Mouse (Mus musculus) MEL (cell line): ENCODE measurements around the gene Rbm43. TPM values are rescaled to one million over a fixed set of nuclear protein-coding genes. Genes with fewer than 3 reads are reported as not detected.

Source experiments
- DNase-seq: peaks from one replicate; pipeline ENCODE4 v3.0.0; 2011; ENCODE audit warnings: low read depth, low spot score
- H3K27ac ChIP-seq: 2 replicates; pipeline ENCODE4 v1.5.1; 2012; ENCODE audit warnings: low read depth, mild to moderate bottlenecking, control low read depth, low read length, moderate library complexity; ENCODE audit not compliant: control insufficient read depth
- H3K27me3 ChIP-seq, 2 experiments: fragments of 150-350 bp in 1 of 2; sonication (generic) in 1 of 2; 2 replicates each; pipeline ENCODE4 v1.6.1; 2012; ENCODE audit warnings: low read length in 2 of 2, mild to moderate bottlenecking in 2 of 2, improper control_type of control experiment in 1 of 2, moderate library complexity in 1 of 2; ENCODE audit not compliant: insufficient read depth in 2 of 2, control insufficient read depth in 1 of 2
- H3K36me3 ChIP-seq, 2 experiments: 2 replicates each; pipeline ENCODE4 v1.6.1; 2012 to 2014; ENCODE audit warnings: low read length in 2 of 2, improper control_type of control experiment in 1 of 2, inconsistent platforms in 1 of 2, mild to moderate bottlenecking in 1 of 2; ENCODE audit not compliant: insufficient read depth in 2 of 2, control insufficient read depth in 1 of 2
- H3K4me1 ChIP-seq, 2 experiments: fragments of 150-350 bp in 1 of 2; sonication (generic) in 1 of 2; 2 replicates each; pipeline ENCODE4 v1.6.1; 2012; ENCODE audit warnings: low read length in 2 of 2, improper control_type of control experiment in 1 of 2, mild to moderate bottlenecking in 1 of 2; ENCODE audit not compliant: insufficient read depth in 2 of 2, control insufficient read depth in 1 of 2
- H3K4me3 ChIP-seq, 2 experiments: fragments of 150-350 bp in 1 of 2; sonication (generic) in 1 of 2; 2 replicates each; pipeline ENCODE4 v1.5.1; 2012; ENCODE audit warnings: low read depth in 2 of 2, low read length in 2 of 2, mild to moderate bottlenecking in 2 of 2, moderate library complexity in 2 of 2, control low read depth in 1 of 2, improper control_type of control experiment in 1 of 2; ENCODE audit not compliant: control insufficient read depth in 1 of 2, insufficient read depth in 1 of 2
- H3K79me2 ChIP-seq: 2 replicates; pipeline ENCODE4 v1.6.1; 2012; ENCODE audit warnings: mild to moderate bottlenecking, low read length, moderate library complexity; ENCODE audit not compliant: control insufficient read depth, poor library complexity, insufficient read depth
- H3K9ac ChIP-seq: 2 replicates; pipeline ENCODE4 v1.6.1; 2012; ENCODE audit warnings: low read depth, mild to moderate bottlenecking, control low read depth, low read length, moderate library complexity; ENCODE audit not compliant: control insufficient read depth, poor library complexity, severe bottlenecking
- H3K9me3 ChIP-seq: fragments of 150-350 bp; sonication (generic); replicated peaks from 2 replicates; pipeline ENCODE4 v1.6.1; 2012; ENCODE audit warnings: mild to moderate bottlenecking, low read length, improper control_type of control experiment, moderate library complexity; ENCODE audit not compliant: insufficient read depth
- BHLHE40 ChIP-seq: IDR thresholded peaks from 2 replicates; pipeline ENCODE4 v1.6.1; 2012; ENCODE audit warnings: low read depth, mild to moderate bottlenecking, inconsistent platforms, low read length, improper control_type of control experiment, borderline replicate concordance
- CHD1 ChIP-seq: IDR thresholded peaks from 2 replicates; pipeline ENCODE4 v1.6.1; 2012; ENCODE audit warnings: low read depth, mild to moderate bottlenecking, inconsistent platforms, low read length, improper control_type of control experiment
- E2F4 ChIP-seq: IDR thresholded peaks from 2 replicates; pipeline ENCODE4 v1.6.1; 2011; ENCODE audit warnings: low read depth, low read length, improper control_type of control experiment, borderline replicate concordance
- ELF1 ChIP-seq: IDR thresholded peaks from 2 replicates; pipeline ENCODE4 v1.6.1; 2014; ENCODE audit warnings: low read depth, mild to moderate bottlenecking, inconsistent platforms, low read length, improper control_type of control experiment, moderate library complexity
- ETS1 ChIP-seq: IDR thresholded peaks from 2 replicates; pipeline ENCODE4 v1.6.1; 2012; ENCODE audit warnings: low read depth, mild to moderate bottlenecking, inconsistent platforms, low read length, improper control_type of control experiment, moderate library complexity
- GABPA ChIP-seq: IDR thresholded peaks from 2 replicates; pipeline ENCODE4 v1.6.1; 2012; ENCODE audit warnings: low read depth, mild to moderate bottlenecking, inconsistent platforms, low read length, improper control_type of control experiment, moderate library complexity
- GATA1 ChIP-seq: IDR thresholded peaks from 2 replicates; pipeline ENCODE4 v1.6.1; 2011; ENCODE audit warnings: low read depth, low read length, improper control_type of control experiment
- MAFK ChIP-seq: IDR thresholded peaks from 2 replicates; pipeline ENCODE4 v1.6.1; 2011; ENCODE audit warnings: low read depth, mild to moderate bottlenecking, low read length, improper control_type of control experiment, borderline replicate concordance
- MYB ChIP-seq: IDR thresholded peaks from 2 replicates; pipeline ENCODE4 v1.6.1; 2011; ENCODE audit warnings: mild to moderate bottlenecking, low read depth, low read length, improper control_type of control experiment
- NRF1 ChIP-seq: IDR thresholded peaks from 2 replicates; pipeline ENCODE4 v1.6.1; 2014; ENCODE audit warnings: low read depth, mild to moderate bottlenecking, inconsistent platforms, low read length, improper control_type of control experiment, moderate library complexity; ENCODE audit not compliant: poor library complexity, insufficient read depth, severe bottlenecking
- POLR2A ChIP-seq, 2 experiments: IDR thresholded peaks; 2 replicates each; pipeline ENCODE4 v1.6.1; 2011 to 2012; ENCODE audit warnings: low read length in 2 of 2, mild to moderate bottlenecking in 2 of 2, control low read depth in 1 of 2, improper control_type of control experiment in 1 of 2, low read depth in 1 of 2, moderate library complexity in 1 of 2; ENCODE audit not compliant: control insufficient read depth in 1 of 2, insufficient read depth in 1 of 2, poor library complexity in 1 of 2
- POLR2AphosphoS2 ChIP-seq: IDR thresholded peaks from 2 replicates; pipeline ENCODE4 v1.6.1; 2011; ENCODE audit warnings: low read length, improper control_type of control experiment
- POLR2AphosphoS5 ChIP-seq: IDR thresholded peaks from 2 replicates; pipeline ENCODE4 v1.6.1; 2012; ENCODE audit warnings: low read depth, borderline replicate concordance, mild to moderate bottlenecking, inconsistent platforms, low read length, moderate library complexity, mixed read lengths
- RAD21 ChIP-seq: IDR thresholded peaks from 2 replicates; pipeline ENCODE4 v1.6.1; 2011; ENCODE audit warnings: mild to moderate bottlenecking, low read depth, low read length, improper control_type of control experiment
- RCOR1 ChIP-seq: IDR thresholded peaks from 2 replicates; pipeline ENCODE4 v1.6.1; 2012; ENCODE audit warnings: low read depth, mild to moderate bottlenecking, inconsistent platforms, low read length, improper control_type of control experiment
- TAL1 ChIP-seq: IDR thresholded peaks from 2 replicates; pipeline ENCODE4 v1.6.1; 2012; ENCODE audit warnings: mild to moderate bottlenecking, inconsistent platforms, low read length, moderate library complexity, mixed read lengths
- TCF12 ChIP-seq: IDR thresholded peaks from 2 replicates; pipeline ENCODE4 v1.6.1; 2014; ENCODE audit warnings: low read depth, mild to moderate bottlenecking, inconsistent platforms, low read length, improper control_type of control experiment, moderate library complexity
- USF2 ChIP-seq, 2 experiments: IDR thresholded peaks; 2 replicates each; pipeline ENCODE4 v1.6.1; 2011 to 2012; ENCODE audit warnings: improper control_type of control experiment in 2 of 2, low read length in 2 of 2, borderline replicate concordance in 1 of 2, inconsistent platforms in 1 of 2, low read depth in 1 of 2, mild to moderate bottlenecking in 1 of 2; ENCODE audit not compliant: insufficient read depth in 1 of 2
- ZC3H11A ChIP-seq: IDR thresholded peaks from 2 replicates; pipeline ENCODE4 v1.6.1; 2012; ENCODE audit warnings: low read depth, mild to moderate bottlenecking, inconsistent platforms, low read length, improper control_type of control experiment
- ZKSCAN1 ChIP-seq: IDR thresholded peaks from 2 replicates; pipeline ENCODE4 v1.6.1; 2012; ENCODE audit warnings: low read depth, mild to moderate bottlenecking, inconsistent platforms, low read length, improper control_type of control experiment, moderate library complexity
- polyA plus RNA-seq, 2 experiments: library from polyadenylated mRNA; stranded (reverse) in 1 of 2; unstranded in 1 of 2; fragments of >175 nt in 1 of 2; fragments of >200 nt in 1 of 2; gene quantifications; 2 replicates each; pipeline versions ENCODE4 v1.2.1 to v1.2.4; 2012; ENCODE audit warnings: low replicate concordance in 2 of 2, low read depth in 1 of 2; ENCODE audit not compliant: insufficient read length in 2 of 2, insufficient read depth in 1 of 2, missing spikeins in 1 of 2
- total RNA-seq: library from RNA; depleted of rRNA; stranded (reverse); fragments of 300-350 nt; gene quantifications from 2 replicates; pipeline ENCODE4 v1.2.3, GENCODE M21; 2012

Rbm43 gene
- total and polyA plus RNA-seq, 3 experiments, result 37.9 to 321 (median 64.3) TPM

GRCm38 (mm10) chr2:51970897-51971296 lies 35.9 kb upstream of the Rbm43 start:
- TF ChIP-seq BHLHE40, result no peak
- TF ChIP-seq RCOR1, result no peak
- no peak for TF ChIP-seq ELF1
- TF ChIP-seq CHD1, result no peak
- no peak for TF ChIP-seq MAFK
- no peak for TF ChIP-seq USF2 (IDR thresholded peaks at IDR 0.05; ENCODE audit: borderline replicate concordance in 1 of 2, insufficient read depth in 1 of 2, low read depth in 1 of 2, low read length in 2 of 2)
- TF ChIP-seq TCF12, result no peak
- TF ChIP-seq ZC3H11A, result no peak
- no peak for TF ChIP-seq GABPA
- no peak for TF ChIP-seq MYB
- TF ChIP-seq E2F4, result no peak
- TF ChIP-seq POLR2A (IDR thresholded peaks at IDR 0.05; ENCODE audit: control insufficient read depth in 1 of 2, insufficient read depth in 1 of 2, low read depth in 1 of 2, low read length in 2 of 2, poor library complexity in 1 of 2), result no peak
- TF ChIP-seq ETS1, result no peak
- TF ChIP-seq NRF1, result no peak
- no peak for TF ChIP-seq ZKSCAN1
- no peak for TF ChIP-seq GATA1
- no peak for TF ChIP-seq POLR2AphosphoS2
- Histone ChIP-seq H3K4me3 (no peak overlapping the region), H3K36me3 (peaks cover 0 to 3% of the 10 kb centered on the region in 2 experiments; a peak in 1 of 4 replicates), H3K4me1 (no peaks in the 10 kb centered on the region; a peak in 1 of 4 replicates), H3K27ac (no peak overlapping the region), H3K79me2 (no peaks in the 10 kb centered on the region), H3K27me3 (no peaks in the 10 kb centered on the region), H3K9ac (no peak overlapping the region), H3K9me3 (no peaks in the 10 kb centered on the region)
- no peak for DNase-seq

- no peak overlapping the region for H3K9ac ChIP-seq
- no peaks in the 10 kb centered on the region for H3K79me2 ChIP-seq
- no peaks in the 10 kb centered on the region for H3K4me1 ChIP-seq
- no peaks in the 10 kb centered on the region for H3K9me3 ChIP-seq
- no peaks in the 10 kb centered on the region for H3K27me3 ChIP-seq
- no peak overlapping the region for H3K4me3 ChIP-seq
- TF ChIP-seq POLR2AphosphoS5 (no peak), CHD1 (no peak), MAFK (no peak), ZC3H11A (no peak), NRF1 (no peak), USF2 (IDR thresholded peaks at IDR 0.05; ENCODE audit: borderline replicate concordance in 1 of 2, insufficient read depth in 1 of 2, low read depth in 1 of 2, low read length in 2 of 2) (no peak), RAD21 (no peak), BHLHE40 (no peak), TAL1 (no peak), ETS1 (no peak)
- no peak for DNase-seq
- no peak overlapping the region for H3K27ac ChIP-seq
- no peaks in the 10 kb centered on the region for H3K36me3 ChIP-seq
These were observed 32.3 kb upstream of the Rbm43 start for GRCm38 (mm10) chr2:51967288-51967687.
